Mouse (Mus musculus): ENCODE data around the gene Slc30a1.

The Slc30a1 gene

GRCm38 (mm10) chr1:191896806-191897552 is 9.6 kb upstream of the Slc30a1 start:
- no peak for DNase-seq

GRCm38 (mm10) chr1:191905637-191906533 is 682 bp upstream of the Slc30a1 start:
- peak; percentile 20 for DNase-seq

GRCm38 (mm10) chr1:191907431-191907810 is 854 bp downstream of the Slc30a1 start:
- peak; percentile 85 for DNase-seq

GRCm38 (mm10) chr1:191908906-191909305 is 2.3 kb downstream of the Slc30a1 start:
- DNase-seq = no peak

GRCm38 (mm10) chr1:191909316-191909715 is 2.7 kb downstream of the Slc30a1 start:
- DNase-seq = no peak

- DNase-seq = no peak
Observed at GRCm38 (mm10) chr1:191910646-191911045, 4.1 kb downstream of the Slc30a1 start.

- DNase-seq = no peak
Observed at GRCm38 (mm10) chr1:191911067-191911668, 4.6 kb downstream of the Slc30a1 start.

- DNase-seq = no peak
Observed at GRCm38 (mm10) chr1:191914647-191915046, 8.1 kb downstream of the Slc30a1 start.

GRCm38 (mm10) chr1:191915586-191915985 is 9.0 kb downstream of the Slc30a1 start:
- no peak for DNase-seq

GRCm38 (mm10) chr1:191916876-191917275 is 10.3 kb downstream of the Slc30a1 start:
- no peak for DNase-seq

GRCm38 (mm10) chr1:191919336-191919735 is 12.8 kb downstream of the Slc30a1 start:
- DNase-seq = no peak

GRCm38 (mm10) chr1:191921701-191922100 is 15.1 kb downstream of the Slc30a1 start:
- no peak for DNase-seq

- no peak for DNase-seq
Observed at GRCm38 (mm10) chr1:191925496-191925895, 18.9 kb downstream of the Slc30a1 start.

- no peak for DNase-seq
Observed at GRCm38 (mm10) chr1:191926681-191927080, 20.1 kb downstream of the Slc30a1 start.

- DNase-seq = no peak
Observed at GRCm38 (mm10) chr1:191928345-191928744, 21.8 kb downstream of the Slc30a1 start.

- no peak for DNase-seq
Observed at GRCm38 (mm10) chr1:191929065-191929464, 22.5 kb downstream of the Slc30a1 start.

GRCm38 (mm10) chr1:191929897-191930524 is 23.4 kb downstream of the Slc30a1 start:
- no peak for DNase-seq

- DNase-seq = no peak
Observed at GRCm38 (mm10) chr1:191930525-191931105, 24.0 kb downstream of the Slc30a1 start.

GRCm38 (mm10) chr1:191932286-191932985 is 25.9 kb downstream of the Slc30a1 start:
- no peak for DNase-seq

GRCm38 (mm10) chr1:191932986-191933632 is 26.5 kb downstream of the Slc30a1 start:
- DNase-seq = no peak

GRCm38 (mm10) chr1:191943638-191944037 is 37.1 kb downstream of the Slc30a1 start:
- no peak for DNase-seq
